Mouse (Mus musculus): Measurements from ENCODE around the gene Ccl20.
A peak's percentile ranks its signal among the peaks of the same experiment; 100 is the strongest.

Ccl20 gene

GRCm38 (mm10) chr1:83138721-83139120, 22.2 kb downstream of the Ccl20 start:
- DNase-seq (ENCODE audit: low spot score in 2 of 2): no peak

GRCm38 (mm10) chr1:83141510-83141909, 24.9 kb downstream of the Ccl20 start:
- DNase-seq (ENCODE audit: low spot score in 2 of 2): no peak

GRCm38 (mm10) chr1:83142055-83142454, 25.5 kb downstream of the Ccl20 start:
- DNase-seq (ENCODE audit: low spot score in 2 of 2): no peak

DNA sequence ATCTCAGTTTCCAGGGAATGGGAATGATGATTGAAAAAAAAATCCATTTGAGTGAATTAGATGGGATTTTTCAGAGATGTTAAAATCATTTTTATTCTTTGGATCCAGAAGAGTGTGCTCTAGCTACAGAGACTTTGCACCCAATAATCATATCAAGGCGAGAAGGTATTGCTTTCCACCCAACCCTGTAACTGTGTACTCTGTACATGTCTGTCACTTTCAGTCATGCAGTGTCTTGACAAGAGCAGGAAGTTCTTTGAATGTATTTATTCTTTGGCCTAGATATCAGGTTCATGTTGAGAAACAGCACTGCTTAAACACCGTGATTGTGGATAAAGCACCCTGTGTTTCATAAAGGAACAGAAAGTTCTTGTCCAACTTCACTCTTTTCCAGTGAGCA, 30.0 kb downstream of the Ccl20 start:
- no peak for DNase-seq (ENCODE audit: low spot score in 2 of 2)

GRCm38 (mm10) chr1:83150227-83150626, 33.7 kb downstream of the Ccl20 start:
- no peak for DNase-seq (ENCODE audit: low spot score in 2 of 2)

- peak; percentile 4 to 25 for DNase-seq (ENCODE audit: low spot score in 2 of 2)
These were observed 36.4 kb downstream of the Ccl20 start for GRCm38 (mm10) chr1:83152961-83153360.

DNA sequence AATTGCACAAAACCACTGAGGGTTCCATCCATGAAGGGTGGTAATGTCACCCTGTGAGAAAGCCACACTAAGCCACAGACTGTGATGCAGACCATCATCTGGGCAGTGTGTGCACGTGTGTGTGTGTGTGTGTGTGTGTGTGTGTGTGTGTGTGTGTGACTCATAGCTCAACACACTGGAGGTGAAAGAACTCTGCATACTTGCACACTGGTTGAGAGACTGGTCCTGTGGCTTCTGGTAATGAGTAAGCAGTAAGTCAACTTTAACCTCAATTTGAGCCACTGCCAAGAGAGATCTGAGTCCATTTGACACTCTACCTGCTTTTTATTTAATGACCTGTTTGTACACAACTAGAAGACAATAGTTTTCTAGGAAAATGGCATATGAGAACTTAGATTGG, 40.3 kb downstream of the Ccl20 start:
- DNase-seq (ENCODE audit: low spot score in 2 of 2): no peak

DNA sequence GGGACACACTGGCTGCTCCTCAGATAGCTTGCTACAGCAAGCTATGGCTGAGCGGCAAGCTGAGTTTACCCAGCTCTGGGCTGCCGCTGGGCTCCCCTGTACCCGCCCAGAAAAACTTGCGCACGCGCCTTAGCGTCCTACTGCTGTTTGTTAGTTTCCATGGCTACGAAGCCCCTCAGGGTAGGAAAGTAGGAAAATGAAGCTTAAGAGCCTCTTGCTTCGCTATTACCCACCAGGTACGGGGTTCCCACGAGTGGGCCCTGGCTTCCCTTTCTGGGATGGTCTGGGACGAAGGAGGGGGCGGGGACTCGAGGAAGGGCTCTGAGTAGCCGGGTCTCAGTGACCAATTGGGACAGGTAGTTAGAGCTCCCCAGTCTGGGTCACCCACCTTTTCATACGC, 43.0 kb downstream of the Ccl20 start, which contains the start of gene Daw1:
Gene Daw1 (plus strand): TSS at position 150 of the 400 bp plus-strand sequence.
- peak; percentile 15 to 39 for DNase-seq (ENCODE audit: low spot score in 2 of 2)

DNA sequence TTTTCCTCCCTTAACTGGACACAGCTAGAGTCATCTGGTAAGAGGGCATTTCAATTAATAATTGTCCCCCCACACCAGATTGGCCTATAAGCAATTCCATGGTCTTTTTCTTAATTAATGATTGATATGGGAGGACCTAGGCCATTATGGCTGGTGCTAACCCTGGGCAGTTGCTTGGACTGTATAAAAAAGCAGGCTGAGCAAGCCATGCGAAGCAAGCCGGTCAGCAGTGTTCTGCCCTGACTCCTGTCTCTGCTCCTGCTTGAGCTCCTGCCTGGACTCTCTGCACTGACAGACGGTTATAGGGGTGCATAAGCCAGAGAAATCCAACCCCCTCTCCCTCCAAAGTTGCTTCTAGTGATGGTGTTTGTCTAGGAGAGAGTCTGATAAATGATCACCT, 45.1 kb downstream of the Ccl20 start:
- no peak for DNase-seq (ENCODE audit: low spot score in 2 of 2)

DNA sequence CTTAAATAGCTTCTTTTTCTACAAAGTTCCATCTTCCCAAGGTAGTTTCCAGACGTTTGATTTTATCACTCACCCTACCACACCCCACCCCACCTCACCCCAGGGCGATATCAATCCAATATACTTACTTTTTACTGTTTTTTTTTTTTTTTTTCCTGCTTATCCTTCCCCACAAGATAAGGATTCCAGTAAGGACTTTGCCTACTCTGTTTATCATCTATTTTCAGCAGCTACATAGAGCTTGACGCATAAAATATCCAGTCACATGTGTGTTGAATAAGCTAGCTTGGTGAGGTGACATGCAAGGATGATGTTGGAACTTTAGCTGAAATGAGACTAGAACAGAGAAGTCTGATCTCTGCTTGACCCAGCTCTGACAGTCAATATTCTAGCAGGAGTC, 47.5 kb downstream of the Ccl20 start:
- no peak for DNase-seq (ENCODE audit: low spot score in 2 of 2)

All from right cerebral cortex, postnatal 36 days (tissue).